Mouse (Mus musculus) adrenal gland, adult 18-20 months (tissue): Measurements from ENCODE around the gene Dnal4. TPM values are rescaled to one million over a fixed set of nuclear protein-coding genes. Genes with fewer than 3 reads are reported as not detected.
A peak's percentile ranks its signal among the peaks of the same experiment; 100 is the strongest.

Experiments used
- DNase-seq, 2 experiments: peaks; one replicate each; pipeline ENCODE4 v3.0.0; 2021 to 2022; ENCODE audit warnings: low spot score in 2 of 2
- total RNA-seq, 2 experiments: library from RNA; stranded (reverse); gene quantifications; 1 replicate in 1 of 2; 2 replicates in 1 of 2; pipeline ENCODE4 v1.2.3; 2021

Gene Dnal4
- total RNA-seq, 2 experiments from 2014 or later, result 15.0 to 16.6 TPM

- DNase-seq, result no peak
Observed at GRCm38 (mm10) chr15:79765361-79765760, 12.3 kb downstream of the Dnal4 start.

GRCm38 (mm10) chr15:79764539-79765267, 12.9 kb downstream of the Dnal4 start:
- DNase-seq, result no peak

GRCm38 (mm10) chr15:79763601-79764246, 13.9 kb downstream of the Dnal4 start:
- no peak for DNase-seq

- no peak for DNase-seq
Observed at GRCm38 (mm10) chr15:79763001-79763400, 14.6 kb downstream of the Dnal4 start.

GRCm38 (mm10) chr15:79760956-79761355, 16.7 kb downstream of the Dnal4 start:
- no peak for DNase-seq

GRCm38 (mm10) chr15:79757118-79757517, 20.5 kb downstream of the Dnal4 start:
- DNase-seq, result no peak

- DNase-seq, result no peak
Observed at GRCm38 (mm10) chr15:79755977-79756625, 21.5 kb downstream of the Dnal4 start.

GRCm38 (mm10) chr15:79755176-79755575, 22.5 kb downstream of the Dnal4 start:
- no peak for DNase-seq

- no peak for DNase-seq
Observed at GRCm38 (mm10) chr15:79753873-79754272, 23.8 kb downstream of the Dnal4 start.

GRCm38 (mm10) chr15:79753420-79753752, 24.3 kb downstream of the Dnal4 start:
- DNase-seq, result no peak

- peak; percentile 75 to 77 for DNase-seq
Observed at GRCm38 (mm10) chr15:79752742-79753419, 24.8 kb downstream of the Dnal4 start.

- no peak for DNase-seq
Observed at GRCm38 (mm10) chr15:79751772-79752171, 25.9 kb downstream of the Dnal4 start.

- DNase-seq, result no peak
Observed at GRCm38 (mm10) chr15:79750266-79750665, 27.4 kb downstream of the Dnal4 start.

GRCm38 (mm10) chr15:79749162-79749561, 28.5 kb downstream of the Dnal4 start:
- no peak for DNase-seq

- DNase-seq, result no peak
Observed at GRCm38 (mm10) chr15:79747998-79748397, 29.7 kb downstream of the Dnal4 start.

- DNase-seq, result no peak
Observed at GRCm38 (mm10) chr15:79745883-79746282, 31.8 kb downstream of the Dnal4 start.

GRCm38 (mm10) chr15:79745312-79745711, 32.3 kb downstream of the Dnal4 start:
- DNase-seq, result no peak

GRCm38 (mm10) chr15:79744742-79745141, 32.9 kb downstream of the Dnal4 start:
- DNase-seq, result no peak

GRCm38 (mm10) chr15:79744001-79744400, 33.6 kb downstream of the Dnal4 start:
- DNase-seq, result no peak

GRCm38 (mm10) chr15:79742706-79743023, 35.0 kb downstream of the Dnal4 start:
- DNase-seq, result no peak

GRCm38 (mm10) chr15:79741921-79742705, 35.5 kb downstream of the Dnal4 start, which contains the start of gene Sun2:
Sun2 (minus strand) TSS chr15:79742536.
- peak; percentile 85 to 90 for DNase-seq
